Mouse (Mus musculus) midbrain, embryonic 16.5 days (tissue): Measurements from ENCODE around the gene Baat. TPM values are rescaled to one million over a fixed set of nuclear protein-coding genes. Genes with fewer than 3 reads are reported as not detected.
A peak's percentile ranks its signal among the peaks of the same experiment; 100 is the strongest.
"Not testable (repeated sequence)": the region's sequence is repeated elsewhere in the genome, so short reads cannot be mapped to it uniquely, and the experiment has no call there.

Source experiments
- ATAC-seq: fragments of 200-750 bp; cut with Nextera tagmentation; 2 replicates; pipeline ENCODE4 v1.8.0; 2017; ENCODE audit warnings: moderate TSS enrichment
- H3K27ac ChIP-seq: fragments of 300-500 bp; sonication (generic); 2 replicates; pipeline ENCODE4 v1.5.1; 2014; ENCODE audit warnings: mild to moderate bottlenecking, low read length, mixed read lengths
- H3K27me3 ChIP-seq: fragments of 300-500 bp; sonication (generic); 2 replicates; pipeline ENCODE4 v1.6.1; 2014; ENCODE audit warnings: low read depth, low read length, mixed read lengths; ENCODE audit not compliant: control insufficient read depth, insufficient read depth
- H3K36me3 ChIP-seq: fragments of 300-500 bp; sonication (generic); 2 replicates; pipeline ENCODE4 v1.6.1; 2014; ENCODE audit warnings: mild to moderate bottlenecking, low read length, moderate library complexity, mixed read lengths; ENCODE audit not compliant: control insufficient read depth, insufficient read depth
- H3K4me1 ChIP-seq: fragments of 300-500 bp; sonication (generic); 2 replicates; pipeline ENCODE4 v1.6.1; 2014; ENCODE audit warnings: mild to moderate bottlenecking, low read length, mixed read lengths; ENCODE audit not compliant: control insufficient read depth, insufficient read depth
- H3K4me2 ChIP-seq: fragments of 300-500 bp; sonication (generic); 2 replicates; pipeline ENCODE4 v1.6.1; 2014; ENCODE audit warnings: mild to moderate bottlenecking, low read length, mixed read lengths
- H3K4me3 ChIP-seq: fragments of 300-500 bp; sonication (generic); 2 replicates; pipeline ENCODE4 v1.5.1; 2014; ENCODE audit warnings: low read depth, mild to moderate bottlenecking, low read length, moderate library complexity, mixed read lengths
- H3K9ac ChIP-seq: fragments of 300-500 bp; sonication (generic); 2 replicates; pipeline ENCODE4 v1.6.1; 2014; ENCODE audit warnings: low read depth, low read length, mixed read lengths
- H3K9me3 ChIP-seq: fragments of 300-500 bp; sonication (generic); replicated peaks from 2 replicates; pipeline ENCODE4 v1.6.1; 2014; ENCODE audit warnings: mild to moderate bottlenecking, low read length, mixed read lengths; ENCODE audit not compliant: control insufficient read depth, poor library complexity, severe bottlenecking
- WGBS: fragments of 180-500 bp; shearing (Covaris S2); extraction: QIAGEN DNeasy Blood & Tissue Kit; methylation state at CpG from one replicate; pipeline ENCODE4 v1.1.7; 2014; 5-methylcytosine and 5-hydroxymethylcytosine counted together
- polyA plus RNA-seq: library from polyadenylated mRNA; unstranded; fragments of >200 nt; fragmentation: Nextera tagmentation; extraction: Ambion mirVana; gene quantifications from 2 replicates; pipeline ENCODE4 v1.2.1, GENCODE M21; 2015

Baat gene
- polyA plus RNA-seq, 1 experiment from 2014 or later, result 0.18 TPM

DNA sequence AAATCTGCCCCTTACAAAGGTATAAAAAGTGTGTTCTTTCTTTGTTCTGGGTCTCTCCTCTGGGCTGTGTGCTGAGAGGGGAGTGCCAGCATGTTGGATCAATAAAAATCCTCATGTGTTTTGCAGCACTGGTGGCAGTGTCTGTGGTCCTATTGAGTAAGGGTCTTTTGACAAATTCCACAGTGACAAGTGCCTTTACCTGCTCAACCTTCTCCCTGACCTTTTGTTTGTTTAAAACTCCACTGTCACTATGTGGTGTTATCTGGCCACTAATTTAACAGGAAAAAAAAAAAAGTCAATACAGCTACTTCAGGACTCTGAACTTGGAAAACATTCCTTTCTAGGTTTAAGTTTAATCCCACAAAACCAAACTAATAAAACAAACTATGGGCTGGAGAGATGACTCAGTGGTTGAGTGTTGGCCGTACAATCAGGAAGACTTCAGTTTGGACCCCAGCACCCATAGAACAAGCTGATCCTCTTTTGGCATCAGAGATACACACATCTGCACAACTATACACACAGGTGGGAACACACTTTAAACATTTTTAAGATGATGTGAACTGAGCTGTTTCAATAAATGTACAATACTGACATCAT is 4.0 kb upstream of the Baat start:
- not testable (repeated sequence) for H3K4me3 ChIP-seq, ATAC-seq, H3K4me1 ChIP-seq, H3K27ac ChIP-seq, H3K27me3 ChIP-seq, H3K9ac ChIP-seq, H3K4me2 ChIP-seq, H3K9me3 ChIP-seq
- peaks cover 14% of the 10 kb centered on the region for H3K36me3 ChIP-seq
- 100% methylated on average over 1 of the region's 1 CpGs for WGBS

DNA sequence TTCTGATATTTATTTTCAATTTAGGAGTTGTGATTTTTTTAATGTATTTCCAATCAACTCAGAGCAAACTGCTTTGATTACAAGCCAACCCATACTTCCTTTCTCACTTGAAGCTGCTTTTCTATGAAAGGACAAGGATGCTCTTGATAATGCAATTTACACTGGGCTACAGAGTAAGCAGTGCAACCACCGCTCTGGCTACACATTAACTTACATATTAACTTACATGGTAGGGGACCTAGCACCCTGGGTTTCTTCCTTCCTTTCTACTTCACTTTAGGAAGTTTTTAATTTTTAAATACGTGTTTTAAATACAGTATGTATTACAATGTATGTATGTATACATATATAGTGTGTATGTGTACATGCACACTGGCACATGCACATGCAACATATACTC is 2.8 kb upstream of the Baat start:
- ATAC-seq, result no peak
- Histone ChIP-seq H3K4me3 (no peak overlapping the region), H3K27ac (no peak overlapping the region), H3K9me3 (no peaks in the 10 kb centered on the region), H3K4me1 (no peaks in the 10 kb centered on the region), H3K36me3 (peaks cover 14% of the 10 kb centered on the region), H3K9ac (no peak overlapping the region), H3K27me3 (no peaks in the 10 kb centered on the region), H3K4me2 (no peak overlapping the region)
- WGBS, result 95% methylated on average over 2 of the region's 2 CpGs

DNA sequence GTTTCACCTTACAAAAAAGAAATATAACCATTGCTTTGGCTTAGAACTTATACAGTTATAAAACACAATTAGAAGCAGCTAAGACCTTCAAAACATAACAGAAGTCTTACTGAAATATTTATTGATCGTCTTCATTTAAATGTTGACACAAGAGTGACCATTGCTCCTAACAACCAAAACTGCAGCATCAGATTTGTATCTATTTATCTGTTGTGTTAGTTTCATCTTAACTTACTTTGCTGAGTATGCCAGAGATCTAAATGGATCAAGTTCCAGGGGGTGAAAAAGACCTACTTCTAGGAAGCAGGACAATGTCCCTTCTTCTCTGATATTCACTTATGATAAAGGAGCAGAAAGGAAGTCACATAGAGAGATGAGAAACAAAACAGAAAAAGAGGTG is 2.8 kb downstream of the Baat start:
- Histone ChIP-seq H3K9me3 (no peaks in the 10 kb centered on the region), H3K4me1 (no peaks in the 10 kb centered on the region), H3K4me2 (no peak overlapping the region), H3K27ac (no peak overlapping the region), H3K9ac (no peak overlapping the region), H3K36me3 (no peaks in the 10 kb centered on the region), H3K27me3 (no peaks in the 10 kb centered on the region), H3K4me3 (no peak overlapping the region)
- 96% methylated on average over 1 of the region's 1 CpGs for WGBS
- ATAC-seq, result no peak

DNA sequence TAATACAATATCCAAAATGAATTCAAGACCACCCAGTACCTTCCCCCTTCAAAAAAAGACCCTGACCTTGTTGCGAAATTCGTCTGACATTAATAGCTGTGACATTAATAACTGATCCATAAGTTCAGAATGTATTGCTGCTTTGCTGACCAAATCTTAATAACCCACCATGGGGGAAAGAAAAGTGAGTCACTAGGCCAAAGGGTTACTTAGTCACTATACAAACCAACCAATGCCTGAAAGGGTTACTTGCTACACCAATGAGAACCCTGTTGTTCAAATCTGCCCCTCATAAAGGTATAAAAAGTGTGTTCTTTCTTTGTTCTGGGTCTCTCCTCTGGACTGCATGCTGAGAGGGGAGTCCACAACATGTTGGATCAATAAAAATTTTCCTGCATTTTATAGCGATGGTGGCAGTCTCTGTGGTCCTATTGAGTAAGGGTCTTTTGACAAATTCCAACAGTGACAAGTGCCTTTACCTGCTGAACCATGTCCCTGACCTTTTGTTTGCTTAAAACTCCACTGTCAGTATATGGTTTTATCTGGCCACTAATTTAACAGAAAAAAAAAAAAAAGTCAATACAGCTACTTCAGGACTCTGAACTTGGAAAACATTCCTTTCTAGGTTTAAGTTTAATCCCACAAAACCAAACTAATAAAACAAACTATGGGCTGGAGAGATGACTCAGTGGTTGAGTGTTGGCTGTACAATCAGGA is 20.3 kb downstream of the Baat start:
- ATAC-seq, H3K27me3 ChIP-seq, H3K4me2 ChIP-seq, H3K9me3 ChIP-seq, H3K4me1 ChIP-seq, H3K36me3 ChIP-seq, H3K4me3 ChIP-seq, H3K27ac ChIP-seq, H3K9ac ChIP-seq: not testable (repeated sequence)
- 79% methylated on average over 3 of the region's 3 CpGs for WGBS

DNA sequence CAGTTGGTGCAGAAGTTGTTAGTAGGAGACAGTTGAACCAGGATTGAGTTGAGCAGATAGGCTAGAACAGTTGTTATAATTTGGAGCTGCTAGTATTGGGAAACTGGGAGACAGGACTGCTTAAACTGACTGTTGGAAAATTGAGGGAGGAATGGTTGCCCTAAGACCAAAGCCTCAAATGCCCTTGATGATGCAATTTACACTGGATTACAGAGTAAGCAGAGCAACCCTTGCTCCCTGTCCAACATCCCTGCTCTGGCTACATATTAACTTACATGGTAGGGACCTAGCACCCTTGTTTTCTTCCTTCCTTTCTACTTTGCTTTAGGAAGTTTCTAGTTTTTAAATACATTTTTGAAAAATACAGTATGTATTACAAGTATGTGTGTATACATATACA is 20.9 kb downstream of the Baat start:
- Histone ChIP-seq H3K4me1 (no peaks in the 10 kb centered on the region), H3K9ac (no peak overlapping the region), H3K4me2 (no peak overlapping the region), H3K4me3 (no peak overlapping the region), H3K36me3 (no peaks in the 10 kb centered on the region), H3K9me3 (no peaks in the 10 kb centered on the region), H3K27ac (no peak overlapping the region), H3K27me3 (no peaks in the 10 kb centered on the region)
- no peak for ATAC-seq

DNA sequence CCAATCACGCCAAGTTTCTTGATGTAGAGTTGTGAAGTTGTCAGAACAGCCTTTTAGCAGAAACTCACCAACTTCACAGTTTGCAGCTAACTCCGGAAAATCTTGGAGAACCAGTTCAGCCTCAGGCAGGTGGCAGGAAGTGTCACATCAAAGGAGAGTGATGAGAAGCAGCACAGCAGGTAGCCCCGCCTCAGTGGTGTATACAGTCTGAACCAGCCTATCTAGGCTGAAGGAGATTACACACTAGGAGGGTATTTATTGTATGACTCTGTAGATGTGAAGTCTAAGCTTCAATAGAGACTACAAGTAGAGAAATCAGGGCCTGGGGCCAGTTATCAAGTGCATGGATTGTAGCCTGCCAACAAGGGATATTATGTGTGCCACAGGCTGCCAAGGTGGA is 25.5 kb downstream of the Baat start:
- Histone ChIP-seq H3K36me3 (no peaks in the 10 kb centered on the region), H3K27ac (no peak overlapping the region), H3K4me3 (no peak overlapping the region), H3K4me1 (peaks cover 3% of the 10 kb centered on the region), H3K4me2 (no peak overlapping the region), H3K9me3 (no peaks in the 10 kb centered on the region), H3K9ac (no peak overlapping the region), H3K27me3 (no peaks in the 10 kb centered on the region)
- WGBS, result 55% methylated on average over 3 of the region's 3 CpGs
- no peak; the same call in 1 of the 2 replicates for ATAC-seq

DNA sequence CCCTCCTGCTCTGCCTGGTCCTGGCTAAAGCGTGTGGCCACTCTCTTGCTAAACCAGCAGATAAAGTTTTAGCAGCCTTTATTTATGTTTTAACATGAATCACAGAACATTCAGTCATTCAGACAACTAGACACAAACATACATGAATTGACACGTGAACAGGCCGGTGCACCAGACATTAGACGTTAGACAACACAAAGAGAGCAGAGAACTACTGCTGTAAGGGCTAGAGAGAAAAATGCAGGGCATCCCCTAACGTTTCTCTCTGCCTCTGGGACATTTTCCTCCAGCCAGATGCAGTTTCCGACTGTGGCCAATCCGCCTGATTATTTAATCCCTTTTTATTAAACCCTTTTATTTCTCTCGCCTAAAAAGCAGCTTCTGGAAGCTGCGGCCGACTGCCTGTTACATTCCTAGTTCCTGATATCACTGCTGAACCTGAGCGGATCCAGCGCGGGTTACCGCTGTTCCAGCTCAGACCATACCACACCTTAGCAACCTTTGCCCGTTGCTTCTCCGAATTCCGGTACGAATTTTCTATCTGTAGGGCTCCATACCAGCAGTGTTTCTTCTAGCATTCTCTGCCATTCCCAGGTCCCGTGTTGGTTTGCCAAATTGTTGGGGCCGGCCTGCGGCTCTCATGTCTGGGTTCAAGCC is 26.1 kb downstream of the Baat start:
- H3K27me3 ChIP-seq, result no peaks in the 10 kb centered on the region
- no peaks in the 10 kb centered on the region for H3K36me3 ChIP-seq
- 21% methylated on average over 21 of the region's 21 CpGs for WGBS
- H3K9ac ChIP-seq, result no peak overlapping the region
- peaks cover 3% of the 10 kb centered on the region for H3K4me1 ChIP-seq
- H3K4me3 ChIP-seq, result no peak overlapping the region
- ATAC-seq, result no peak
- peak overlapping the region; percentile 29 for H3K4me2 ChIP-seq
- H3K27ac ChIP-seq, result no peak overlapping the region
- no peaks in the 10 kb centered on the region for H3K9me3 ChIP-seq

DNA sequence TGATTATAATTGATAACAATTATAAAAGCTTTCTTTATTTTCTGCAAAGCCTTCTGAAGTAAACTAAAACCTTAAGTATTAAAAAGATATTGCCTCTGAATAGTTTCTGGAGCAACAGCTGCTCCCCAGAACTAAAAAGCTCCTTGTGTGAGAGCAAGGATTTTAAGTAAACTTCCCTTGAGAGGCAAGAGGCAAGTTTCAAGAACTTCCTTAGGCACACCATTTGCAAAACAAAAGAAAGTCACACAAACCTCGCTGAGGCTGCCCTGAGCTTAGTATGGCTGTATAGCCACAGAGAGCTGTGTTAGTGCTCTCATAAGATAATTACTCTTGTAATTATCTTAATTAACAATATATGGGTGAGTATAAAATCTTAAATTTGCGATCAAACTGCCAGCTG is 27.3 kb downstream of the Baat start:
- H3K36me3 ChIP-seq, H3K9me3 ChIP-seq, H3K4me2 ChIP-seq, H3K4me1 ChIP-seq, H3K4me3 ChIP-seq, H3K9ac ChIP-seq, ATAC-seq, H3K27ac ChIP-seq, H3K27me3 ChIP-seq: not testable (repeated sequence)
- WGBS, result 29% methylated on average over 2 of the region's 2 CpGs
